Mouse (Mus musculus) T-cell, adult 2 months (primary cell): Measurements from ENCODE around the gene Zcchc24.
A peak's percentile ranks its signal among the peaks of the same experiment; 100 is the strongest.

Source experiments
- DNase-seq: peaks from one replicate; pipeline ENCODE4 v3.0.0; 2022; ENCODE audit warnings: low spot score

Gene Zcchc24

DNA sequence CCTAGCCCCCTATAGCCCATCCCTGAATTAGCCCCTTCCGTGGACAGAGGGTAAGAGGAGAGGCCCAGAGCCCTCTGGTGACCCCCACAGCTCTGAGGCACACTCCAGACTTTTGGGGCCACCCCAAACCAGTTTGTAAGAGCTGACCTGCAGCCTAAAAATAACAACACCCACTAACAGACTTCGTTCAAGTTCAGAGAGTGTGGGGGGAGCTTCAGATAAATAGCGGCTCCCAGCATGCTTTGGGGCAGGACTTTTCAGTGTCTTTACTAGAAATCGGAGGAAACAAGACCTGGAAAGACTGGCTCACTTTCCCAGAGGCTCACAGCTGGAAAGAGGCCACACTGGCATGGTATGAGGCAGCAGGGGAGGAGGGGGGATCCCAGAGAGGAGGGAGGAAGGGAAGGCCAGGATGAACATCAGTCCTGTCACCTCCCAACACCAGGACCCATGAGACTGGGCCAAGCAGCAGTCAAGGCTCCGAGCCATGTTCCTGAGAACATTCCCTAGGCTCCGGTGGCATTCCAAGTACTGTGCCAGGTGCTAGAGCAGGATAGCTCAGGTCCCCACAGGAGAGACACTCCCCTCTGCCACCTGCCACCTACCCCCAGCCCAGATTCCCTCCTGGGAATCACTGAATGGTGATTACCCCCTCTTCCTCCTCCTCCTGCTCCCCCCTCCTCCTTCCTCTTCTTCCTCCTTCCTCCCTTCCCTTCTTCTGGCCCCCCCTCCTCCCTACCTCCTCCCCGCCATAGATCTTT, 20.7 kb downstream of the Zcchc24 start:
- no peak for DNase-seq

DNA sequence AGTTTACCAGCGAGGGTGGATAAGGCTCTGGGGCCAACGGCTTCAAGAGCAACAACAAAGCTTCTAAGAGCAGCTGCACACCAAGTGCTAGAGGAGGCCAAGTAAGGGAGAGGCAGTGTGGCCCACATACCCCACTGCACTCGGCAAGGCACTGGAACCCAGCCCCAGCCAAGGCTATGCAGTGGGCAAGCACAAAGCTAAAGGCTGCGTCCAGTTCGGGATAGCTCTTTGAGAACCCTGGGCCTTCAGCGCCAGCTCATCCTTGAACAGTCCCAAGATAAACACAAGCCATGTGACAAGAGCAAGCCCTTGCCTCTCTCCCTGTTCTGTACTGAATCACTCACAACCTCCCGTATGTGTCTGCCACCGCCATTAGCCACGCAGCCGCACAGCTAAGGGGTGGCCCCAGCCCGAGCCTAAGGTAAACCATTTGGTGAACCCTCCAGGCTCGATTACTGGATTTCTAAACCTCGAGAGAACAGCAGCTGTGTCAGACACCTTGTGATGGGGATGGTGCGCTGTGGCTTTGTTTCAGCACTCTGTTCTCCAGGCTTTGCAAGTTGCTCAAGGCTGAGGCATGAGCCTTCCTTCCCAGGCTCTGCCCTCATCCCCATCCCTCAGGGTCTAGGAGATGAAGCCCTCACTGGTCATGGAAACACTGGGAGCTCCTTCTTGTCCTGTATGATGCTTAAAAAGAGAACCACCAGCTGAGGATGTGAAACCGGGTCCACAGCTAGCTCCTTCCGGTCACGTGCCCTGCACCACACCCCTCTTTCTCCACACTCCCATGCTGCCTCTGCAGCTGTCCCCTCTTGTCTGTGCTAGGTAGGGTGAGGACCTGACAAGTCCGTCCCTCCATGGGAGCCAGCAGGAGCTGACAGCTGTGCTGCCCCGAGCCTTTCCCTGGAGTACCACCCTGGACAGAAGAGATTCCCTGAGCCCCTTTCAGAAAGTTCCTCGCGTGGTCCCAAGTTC, 21.6 kb downstream of the Zcchc24 start:
- peak; percentile 39 for DNase-seq

DNA sequence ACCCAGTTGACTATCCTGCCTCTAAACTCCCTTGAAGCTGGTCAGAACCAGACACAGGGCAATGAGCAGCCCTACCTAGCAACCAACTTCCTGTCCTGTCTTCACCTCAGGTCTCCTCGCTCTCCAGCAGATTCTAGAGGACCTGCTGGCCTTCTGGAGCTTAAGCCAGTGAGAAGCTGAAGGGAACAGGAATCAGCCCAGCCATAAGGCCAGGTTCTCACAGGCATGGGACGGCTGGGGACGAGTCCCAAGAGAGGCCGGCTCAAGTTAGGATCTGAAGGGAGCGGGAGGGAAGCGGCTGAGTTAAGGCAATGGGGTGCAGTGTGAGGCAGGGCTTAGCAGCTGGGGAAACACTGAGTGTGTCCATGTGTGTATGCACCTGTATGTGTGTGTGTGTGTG, 22.5 kb downstream of the Zcchc24 start:
- no peak for DNase-seq

DNA sequence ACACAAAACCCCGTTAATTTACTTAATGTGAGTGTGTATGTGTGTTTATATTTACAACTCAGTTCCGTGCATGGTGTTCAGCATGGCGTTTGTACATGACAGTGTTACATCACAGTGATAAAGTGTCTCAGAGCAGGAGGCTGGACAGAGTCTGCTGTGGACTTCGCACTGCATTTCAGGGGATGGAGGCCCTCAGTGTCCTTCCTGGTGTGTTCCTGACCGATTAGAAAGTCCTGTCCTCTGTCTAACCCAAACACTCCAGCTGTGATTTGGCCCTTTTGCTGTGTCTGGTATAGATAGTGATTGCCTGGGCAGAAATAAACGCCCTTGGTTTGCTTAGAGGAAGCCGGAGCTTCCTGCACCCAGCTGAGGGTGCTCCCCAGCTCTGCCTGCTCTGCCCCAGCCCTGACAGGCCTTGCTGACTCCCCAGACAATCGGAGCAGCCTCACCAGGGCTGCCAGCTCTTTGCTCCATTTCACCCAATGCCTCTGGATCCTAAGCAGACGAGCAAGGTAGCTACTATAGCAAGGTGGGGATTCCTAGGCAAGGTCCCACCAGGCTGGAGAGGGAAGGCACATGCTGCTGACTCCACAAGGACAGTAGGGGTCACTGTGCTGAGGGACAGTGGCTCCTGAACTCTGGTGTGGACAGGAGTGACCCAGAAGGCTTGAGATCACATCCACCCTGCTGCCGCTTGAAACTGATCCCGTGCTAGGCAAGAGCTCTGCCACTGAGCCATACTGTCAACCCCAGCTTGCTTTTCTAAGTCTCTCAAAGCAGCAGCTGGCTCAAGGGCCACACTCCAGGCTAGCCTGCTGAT, 23.3 kb downstream of the Zcchc24 start:
- DNase-seq: no peak

DNA sequence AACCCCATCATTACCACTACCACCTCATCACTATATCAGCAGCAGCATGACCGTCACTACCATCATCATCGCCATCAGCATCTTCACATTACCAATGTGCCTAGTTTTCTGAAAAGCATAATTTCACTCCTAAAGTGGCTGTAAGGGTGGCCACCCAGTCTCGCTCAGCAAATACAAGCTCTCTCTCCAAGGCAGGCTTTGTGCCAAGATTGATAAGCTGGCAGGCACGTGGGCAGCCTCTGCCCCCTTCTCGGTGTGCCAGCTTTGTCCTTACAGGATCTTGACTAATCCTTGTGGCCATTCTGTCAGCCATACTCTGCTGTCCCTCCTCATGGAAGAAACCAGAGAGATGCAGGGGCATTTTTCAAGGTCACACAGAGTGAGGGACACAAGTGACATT, 25.9 kb downstream of the Zcchc24 start:
- no peak for DNase-seq

DNA sequence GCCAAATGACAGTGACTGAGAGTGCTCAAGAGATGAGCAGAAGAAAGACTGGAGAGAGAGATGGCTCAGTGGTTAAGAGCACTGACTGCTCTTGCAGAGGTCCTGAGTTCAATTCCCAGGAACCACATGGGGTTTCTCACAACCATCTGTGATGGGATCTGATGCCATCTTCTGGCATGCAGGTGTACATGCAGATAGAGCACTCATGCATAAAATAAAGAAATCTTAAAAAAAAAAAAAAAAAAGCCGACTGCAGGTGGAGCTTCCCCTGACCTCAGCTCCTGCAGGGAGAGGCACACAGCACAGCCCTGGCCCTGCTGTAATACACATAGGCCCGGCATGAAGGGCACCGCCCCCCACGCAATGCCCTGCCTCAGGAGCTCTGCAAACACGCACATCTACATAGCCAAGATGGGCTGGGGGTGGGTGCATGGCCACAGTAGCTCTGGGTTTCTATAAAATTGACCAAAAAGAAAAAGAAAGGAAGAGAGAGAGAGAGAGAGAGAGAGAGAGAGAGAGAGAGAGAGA, 26.9 kb downstream of the Zcchc24 start:
- no peak for DNase-seq

DNA sequence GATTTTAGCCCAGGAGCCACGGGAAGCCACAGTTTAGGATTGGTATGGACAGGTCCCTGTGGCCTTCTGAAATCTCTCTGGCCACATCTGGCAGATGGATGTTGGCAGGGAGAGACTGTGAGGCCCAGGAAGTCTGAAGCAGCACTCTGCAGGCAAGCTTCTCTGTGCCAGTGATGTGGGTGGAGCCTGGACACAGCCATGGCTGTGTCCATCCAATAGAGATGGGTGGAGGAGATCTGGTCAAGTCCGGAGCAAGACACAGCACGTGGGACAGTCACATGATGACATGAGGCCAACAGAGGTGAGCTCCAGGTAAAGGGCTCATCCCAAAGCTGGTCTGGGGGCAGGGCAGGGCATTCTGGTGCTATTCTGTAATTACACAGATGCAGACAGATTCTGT, 27.6 kb downstream of the Zcchc24 start:
- DNase-seq: no peak

DNA sequence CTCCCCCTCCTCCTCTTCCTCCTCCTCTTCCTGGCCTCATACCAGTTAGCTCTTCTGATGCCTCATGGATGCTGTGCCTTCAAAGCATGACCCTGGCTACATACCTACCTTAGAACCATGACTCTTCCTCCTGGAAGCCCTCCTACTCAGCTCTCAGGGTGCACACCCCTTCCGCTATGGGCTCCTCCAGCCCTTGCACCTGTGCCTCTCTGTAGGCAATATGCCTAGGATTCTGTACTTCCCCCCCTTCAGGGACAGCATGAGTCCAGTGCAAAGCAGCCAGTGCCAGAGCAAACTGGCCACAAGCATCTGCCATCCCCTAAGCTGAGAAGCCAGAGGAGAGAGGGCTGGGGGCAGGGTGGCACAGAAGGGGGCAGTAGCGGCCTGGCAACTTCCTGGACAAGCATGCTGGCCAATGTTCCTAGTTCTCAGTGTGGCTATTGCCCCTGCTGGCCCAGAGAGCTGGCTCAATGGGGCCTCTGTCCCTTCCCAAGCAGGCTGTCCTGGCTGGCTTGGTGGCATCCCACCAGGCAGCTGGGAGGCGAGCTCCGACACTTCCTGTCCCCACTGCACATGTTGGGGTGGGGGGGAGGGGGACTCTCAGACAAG, 28.8 kb downstream of the Zcchc24 start:
- DNase-seq: no peak

DNA sequence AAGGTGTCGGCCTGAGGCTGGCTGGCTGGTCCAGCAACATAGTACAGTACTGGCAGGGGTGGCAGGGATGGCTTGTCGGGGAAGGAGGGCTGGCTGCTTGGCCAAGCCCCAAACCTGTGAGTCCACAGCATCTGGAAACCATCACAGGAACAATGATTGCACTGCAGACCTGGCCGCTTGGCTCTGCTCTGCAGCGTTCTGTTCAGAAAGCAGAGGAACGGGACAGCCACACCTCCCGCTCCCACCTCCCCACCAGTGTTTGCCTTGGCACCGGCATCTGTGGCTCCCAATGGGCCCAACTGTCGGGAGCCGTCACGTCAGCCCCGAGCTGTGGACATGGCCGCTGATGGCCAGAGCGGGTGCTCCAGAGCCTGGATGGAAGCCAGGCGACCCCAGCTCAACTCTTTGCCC, 30.2 kb downstream of the Zcchc24 start:
- no peak for DNase-seq

DNA sequence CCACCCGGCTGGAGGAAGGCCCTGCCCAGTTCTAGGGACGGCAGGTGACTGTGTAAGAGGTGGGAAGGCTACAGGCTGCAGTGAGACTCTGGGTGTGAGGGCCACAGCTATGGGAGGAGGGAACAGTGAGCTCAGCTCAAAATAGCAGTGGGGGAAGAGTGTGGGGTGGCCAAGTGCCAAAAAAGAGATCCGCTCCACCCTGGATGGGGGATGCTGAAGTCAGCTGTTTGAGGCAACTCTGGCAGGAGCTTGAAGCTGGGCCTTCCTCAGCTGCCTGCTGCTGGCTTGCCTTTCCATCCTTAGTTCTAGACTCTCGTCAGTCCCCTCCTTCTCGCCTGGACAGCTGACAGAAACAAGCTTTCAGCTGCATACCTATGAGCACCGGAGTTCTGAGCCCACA, 32.2 kb downstream of the Zcchc24 start:
- no peak for DNase-seq

DNA sequence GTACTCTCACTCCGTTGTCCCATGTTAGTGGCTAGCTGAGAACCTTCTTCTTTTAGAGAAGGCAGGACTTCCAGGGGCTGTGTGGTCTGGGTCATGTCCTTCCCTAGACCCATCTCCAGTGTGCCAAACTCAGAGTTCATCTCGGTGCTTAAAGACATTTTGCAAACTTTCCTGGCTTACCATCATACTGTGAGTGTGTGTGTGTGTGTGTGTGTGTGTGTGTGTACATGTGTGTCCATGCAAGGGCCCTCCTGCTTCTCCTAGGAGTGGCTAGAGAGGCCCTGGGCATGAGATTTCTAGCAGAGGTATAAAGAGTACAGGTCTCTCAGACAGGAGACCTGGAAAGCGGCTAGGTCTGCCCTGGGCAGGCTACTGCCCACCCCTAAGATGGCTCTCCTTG, 32.7 kb downstream of the Zcchc24 start:
- no peak for DNase-seq

DNA sequence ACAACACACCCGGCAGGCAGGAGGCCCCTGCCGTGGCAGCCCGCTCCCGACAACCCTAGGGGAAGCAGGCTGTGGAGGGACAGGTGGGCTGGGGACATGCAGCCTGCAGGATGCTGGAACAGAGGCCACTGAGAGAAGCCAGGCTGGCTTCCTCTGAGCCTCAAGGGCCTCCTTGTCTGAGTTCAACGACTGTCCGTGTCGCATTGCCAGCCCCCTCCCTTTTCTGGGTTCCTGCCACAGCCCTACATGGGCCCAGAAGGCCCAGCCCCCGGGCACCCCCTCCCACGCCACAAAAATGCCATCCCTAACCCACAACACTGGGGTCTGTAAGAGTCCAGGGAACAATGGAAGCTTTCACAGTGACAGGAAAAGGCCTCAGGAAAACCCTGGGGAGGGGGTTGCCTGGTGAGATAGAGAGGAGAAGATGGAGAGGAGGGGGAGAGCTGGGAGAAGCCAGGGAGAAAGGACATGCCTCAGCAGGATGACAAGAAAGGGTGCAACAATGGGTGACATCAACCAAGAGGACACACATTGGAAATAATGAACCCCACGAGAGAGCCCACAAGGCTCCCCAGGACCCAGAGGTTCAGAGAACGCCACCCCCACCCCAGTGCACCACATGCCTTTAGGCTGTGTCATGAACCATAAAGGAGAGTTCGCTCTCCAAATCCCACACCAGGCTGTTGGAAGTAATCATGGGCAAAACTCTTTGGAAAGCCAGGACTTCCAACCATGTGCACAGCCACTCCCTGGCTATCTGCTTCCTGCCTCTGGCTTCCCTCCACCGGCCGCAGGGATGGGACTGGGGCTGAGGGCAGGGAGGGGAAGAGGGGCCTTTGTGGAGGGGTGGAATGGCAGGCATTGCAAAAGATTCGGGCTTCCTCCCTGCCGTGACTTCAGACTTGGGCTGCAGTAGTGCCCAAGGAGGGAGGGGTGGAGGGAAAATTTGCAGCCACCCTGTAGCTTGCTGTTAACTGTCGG, 33.8 kb downstream of the Zcchc24 start:
- DNase-seq: no peak

DNA sequence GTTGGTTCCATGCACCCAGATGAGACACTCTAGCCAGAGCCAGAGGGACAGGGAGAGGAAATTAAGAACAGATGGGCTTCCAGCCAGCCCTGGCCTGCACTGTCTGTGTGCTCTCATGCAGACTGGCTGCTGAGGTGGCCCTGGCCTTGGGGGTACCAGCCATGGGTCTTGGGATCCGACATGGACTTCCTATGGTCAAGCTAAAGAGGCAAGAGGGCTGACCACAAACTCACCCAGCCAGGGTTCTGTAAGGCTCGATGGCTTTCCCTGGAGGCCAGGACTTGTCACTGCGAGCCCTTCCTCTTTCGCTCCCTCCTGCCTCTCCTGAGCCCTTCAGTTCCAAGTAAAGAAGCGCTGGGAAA, 41.7 kb downstream of the Zcchc24 start:
- DNase-seq: no peak

DNA sequence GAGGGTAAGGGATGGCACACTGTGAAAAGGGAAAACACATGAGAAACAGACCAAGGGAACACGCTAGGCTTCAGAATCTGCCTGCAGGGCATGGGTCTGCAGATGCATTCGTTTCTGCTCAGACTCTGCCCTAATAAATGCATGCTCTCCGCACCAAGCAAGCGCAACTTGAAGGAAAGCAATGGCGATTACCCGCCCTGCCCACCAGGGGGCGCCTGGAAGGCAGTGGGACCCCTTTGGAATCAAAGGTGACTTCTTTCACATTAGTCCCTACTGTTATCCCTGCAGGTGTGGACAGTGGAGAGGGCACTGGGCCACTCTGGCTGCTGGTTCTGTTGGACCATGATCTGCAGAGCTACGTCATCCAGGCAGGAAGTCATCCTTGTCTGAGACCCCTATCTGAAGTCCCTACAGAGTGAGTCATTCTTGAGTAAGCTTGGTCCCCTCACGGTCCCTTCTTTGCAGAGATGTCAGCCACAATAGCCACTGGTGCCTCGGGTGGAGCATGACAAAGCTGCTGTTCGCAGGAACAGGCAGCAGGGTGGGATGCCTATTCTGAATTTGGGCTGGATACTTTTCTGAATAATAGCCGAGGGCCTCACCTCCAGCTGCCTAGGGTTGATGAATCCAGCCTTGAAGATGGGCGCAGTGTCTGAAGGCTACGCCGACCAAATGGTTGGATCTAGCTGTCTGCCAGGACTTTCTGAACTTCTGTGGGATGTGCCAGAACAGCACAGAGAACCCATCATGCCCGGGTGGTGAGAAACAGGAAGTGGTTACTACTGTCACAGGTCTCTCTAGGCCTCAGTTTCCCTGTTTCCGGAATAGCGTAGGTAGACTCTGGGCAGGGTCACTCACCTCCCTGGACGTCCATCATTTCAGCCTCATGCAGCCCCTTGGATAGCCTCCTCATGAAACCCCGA, 42.4 kb downstream of the Zcchc24 start:
- peak; percentile 54 for DNase-seq

DNA sequence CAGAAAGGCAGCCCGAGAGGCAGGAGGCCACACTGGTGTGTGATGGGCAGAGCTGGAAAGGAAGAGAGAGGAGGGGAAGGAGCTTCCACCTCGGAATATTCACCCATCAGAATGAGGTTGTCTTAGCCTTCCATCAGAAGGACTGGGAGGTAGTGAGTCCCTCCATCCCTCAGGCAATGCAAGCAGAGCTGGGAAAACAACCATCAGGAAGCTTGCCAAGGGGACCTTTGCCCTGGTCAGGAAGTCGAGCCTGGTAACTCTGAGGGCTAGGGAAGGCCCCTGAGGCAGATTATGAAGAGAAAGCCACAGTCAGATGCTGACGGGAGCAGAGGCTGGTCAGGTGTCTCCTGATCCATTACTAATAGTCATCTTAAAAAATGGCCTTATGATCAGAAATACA, 43.1 kb downstream of the Zcchc24 start:
- DNase-seq: no peak

DNA sequence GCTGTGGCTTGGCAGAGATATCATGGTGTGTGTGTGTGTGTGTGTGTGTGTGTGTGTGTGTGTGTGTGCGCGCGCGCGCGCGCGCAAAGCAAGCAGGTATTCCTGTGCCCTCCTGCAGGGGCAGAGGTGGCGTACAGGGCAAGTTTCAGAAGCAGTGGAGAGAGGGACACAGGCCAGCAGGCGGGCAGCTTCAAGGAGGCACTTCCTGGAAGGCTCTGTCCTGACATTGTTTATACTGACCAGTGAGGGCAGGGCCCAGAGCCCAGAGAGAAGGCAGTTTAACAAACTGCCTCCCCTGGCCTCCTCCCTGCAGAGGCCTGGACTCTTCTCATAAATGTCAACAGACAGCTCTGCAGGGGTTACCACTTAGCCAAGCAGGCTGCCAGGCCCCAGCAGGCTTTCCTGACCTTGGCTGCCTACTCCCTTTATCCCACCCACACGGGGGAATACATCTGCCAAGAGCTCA, 43.8 kb downstream of the Zcchc24 start:
- DNase-seq: no peak

DNA sequence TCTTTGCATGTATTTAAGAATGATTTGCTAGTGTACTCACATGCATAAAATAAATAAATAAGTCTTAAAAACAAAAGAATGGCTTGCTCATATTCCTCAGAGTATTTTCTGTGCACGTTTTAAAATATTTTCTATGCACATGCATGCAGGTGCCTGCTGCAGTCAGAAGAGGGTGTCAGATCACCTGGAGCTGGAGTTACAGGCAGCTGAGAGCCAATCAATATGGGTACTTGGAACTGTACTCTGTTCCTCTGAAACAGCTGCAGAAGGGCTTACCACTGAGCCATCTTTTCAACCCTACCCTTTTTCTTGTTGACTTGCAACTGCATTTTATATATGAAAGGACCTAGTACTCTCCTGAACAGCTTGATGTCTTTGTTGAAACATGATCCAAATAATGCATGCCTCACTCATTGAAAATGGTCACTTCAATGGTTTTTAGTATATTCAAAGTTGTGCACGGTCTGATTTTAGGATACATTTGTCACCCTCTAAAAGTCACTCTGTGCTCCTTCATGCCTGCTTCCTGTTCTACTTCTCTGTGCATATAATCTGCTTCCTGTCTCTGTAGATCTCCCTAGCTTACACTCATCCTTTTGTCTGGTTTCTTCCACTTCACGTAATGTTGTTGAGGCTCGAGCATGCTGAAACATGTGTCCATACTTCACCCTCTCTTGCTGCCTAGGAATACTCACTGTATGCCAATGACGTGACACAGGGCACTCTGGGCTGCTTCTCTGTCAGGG, 47.7 kb downstream of the Zcchc24 start:
- no peak for DNase-seq

DNA sequence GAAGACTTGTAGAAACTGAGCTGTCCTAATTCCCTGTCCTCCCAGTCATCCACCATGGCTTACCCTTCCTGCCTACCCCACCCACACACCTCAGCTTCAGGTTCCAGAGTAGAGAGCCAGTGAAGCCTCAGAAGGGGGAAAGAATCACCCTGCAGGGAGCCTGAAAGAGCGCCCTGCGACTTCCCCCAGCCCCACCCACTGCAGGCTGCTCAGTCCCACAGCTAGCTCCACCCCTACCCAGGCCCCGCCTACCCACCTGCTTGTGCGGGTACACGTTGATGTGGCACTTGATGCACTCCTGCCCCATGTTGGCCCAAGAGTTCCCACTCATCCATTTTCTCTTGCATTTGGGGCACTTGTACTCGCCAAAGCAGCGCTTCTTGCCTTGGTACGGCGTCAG, 49.5 kb downstream of the Zcchc24 start:
- peak; percentile 82 for DNase-seq

DNA sequence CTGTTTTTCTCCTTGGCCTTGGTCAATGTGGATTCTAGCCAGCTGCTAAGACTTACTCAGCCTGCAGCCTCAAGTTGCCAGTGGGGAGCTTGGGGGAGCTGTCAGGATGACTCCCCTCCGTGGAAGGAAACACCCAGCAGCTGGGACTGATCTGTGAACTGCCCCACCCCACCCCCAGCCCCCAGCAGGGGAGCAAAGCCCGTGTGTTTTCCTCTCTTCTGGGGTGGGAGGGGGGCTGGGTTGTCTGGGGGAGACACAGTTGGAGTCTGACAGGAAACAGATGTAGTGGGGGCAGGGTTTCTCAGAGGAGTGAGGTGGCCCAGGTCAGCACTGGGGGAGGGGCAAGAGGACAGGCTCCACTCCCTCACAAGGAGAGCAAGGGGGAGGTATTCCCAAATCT, 50.4 kb downstream of the Zcchc24 start:
- DNase-seq: no peak
